Mouse (Mus musculus) testis, adult 2 months (tissue): ENCODE measurements around the gene Timm17a.

Source experiments
- CTCF ChIP-seq: fragments of 200-500 bp; IDR thresholded peaks from 2 replicates; pipeline ENCODE4 v1.5.1; 2012; ENCODE audit warnings: low read depth, mild to moderate bottlenecking, inconsistent platforms, low read length, moderate library complexity; ENCODE audit not compliant: control insufficient read depth, insufficient read depth, insufficient replicate concordance
- POLR2A ChIP-seq: fragments of 200-500 bp; IDR thresholded peaks from 2 replicates; pipeline ENCODE4 v1.6.1; 2012; ENCODE audit warnings: low read depth, mild to moderate bottlenecking, inconsistent platforms, low read length, moderate library complexity; ENCODE audit not compliant: control insufficient read depth

DNA sequence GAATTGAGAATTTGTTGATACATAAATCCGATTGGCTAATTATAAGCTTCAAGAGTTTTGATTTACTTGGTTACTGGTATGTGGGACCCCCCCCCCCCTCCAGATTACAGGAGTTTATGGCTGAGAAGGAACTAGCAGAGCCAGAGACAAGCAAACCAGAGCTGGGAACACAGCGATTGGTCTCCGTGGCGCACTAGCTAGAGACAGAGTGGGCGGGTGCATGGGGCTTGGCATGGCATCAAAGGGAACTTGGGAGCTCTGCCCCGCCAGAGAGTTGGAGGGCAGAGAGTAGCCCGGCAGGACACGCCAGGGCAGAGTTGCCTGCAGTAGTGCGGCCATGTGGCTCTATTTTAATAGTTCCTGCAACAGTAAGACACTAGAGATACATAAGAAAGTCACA lies 32.9 kb downstream of the Timm17a start:
- TF ChIP-seq POLR2A, result 0 out of 2 replicates have a peak, but pooled peaks have one; percentile 28
- TF ChIP-seq CTCF, result no peak
